Mouse (Mus musculus) megakaryocyte, embryonic 14.5 days (primary cell): ENCODE measurements around the gene Vwa7.

Experiments used
- FLI1 ChIP-seq: IDR thresholded peaks from 2 replicates; pipeline ENCODE4 v1.6.1; 2012; ENCODE audit warnings: low read length, inconsistent platforms, mixed read lengths
- GATA1 ChIP-seq: IDR thresholded peaks from 3 replicates; pipeline ENCODE4 v1.6.1; 2012; ENCODE audit warnings: mixed read lengths, low read length, inconsistent platforms, borderline replicate concordance

DNA sequence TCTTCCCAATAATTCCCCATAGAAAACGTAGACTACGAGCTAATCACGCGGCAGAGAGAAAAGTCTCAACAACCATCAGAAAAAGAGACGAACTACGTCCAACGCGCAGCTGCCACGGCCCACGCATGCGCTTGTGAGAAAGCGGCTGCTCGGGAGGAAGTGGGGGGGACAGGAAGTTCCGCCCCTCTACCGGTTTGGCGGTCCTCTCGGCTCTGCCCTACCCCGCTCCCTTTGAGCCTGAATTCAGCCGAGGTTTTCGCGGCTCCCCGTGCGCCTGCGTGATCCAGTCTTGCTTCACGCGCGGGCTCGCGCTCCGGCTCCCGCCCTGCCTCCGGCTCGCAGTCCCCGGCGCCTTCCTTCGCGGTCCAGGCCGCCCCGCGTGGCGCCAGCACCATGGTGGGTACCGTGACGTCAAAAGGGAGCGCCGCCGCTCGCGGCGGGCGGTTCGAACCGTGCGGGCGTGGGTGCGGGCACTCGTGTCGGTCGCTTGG, 34.6 kb upstream of the Vwa7 start, which contains the start of gene Lsm2:
- TF ChIP-seq GATA1 (no peak), FLI1 (peak; percentile 73)
